Mouse (Mus musculus): ENCODE results near the gene Speg. TPM values are rescaled to one million over a fixed set of nuclear protein-coding genes. Genes with fewer than 3 reads are reported as not detected.

Gene Speg
- polyA plus RNA-seq, 1 experiment from 2014 or later: 15.6 TPM

GRCm38 (mm10) chr1:75398761-75399402, 23.8 kb downstream of the Speg start:
- H3K27ac ChIP-seq (replicated peaks; ENCODE audit: low read depth, low read length): 0 out of 2 replicates have a peak overlapping the region, but pooled peaks have one; percentile 26
- H3K36me3 ChIP-seq (ENCODE audit: control insufficient read depth, insufficient read depth, low read length): peaks cover 19% of the 10 kb centered on the region
- H3K27me3 ChIP-seq (ENCODE audit: control insufficient read depth, insufficient read depth, low read length): no peaks in the 10 kb centered on the region
- peak; percentile 85 for DNase-seq
- H3K4me1 ChIP-seq (ENCODE audit: control insufficient read depth, insufficient read depth, low read length): peaks cover 21% of the 10 kb centered on the region
- H3K4me2 ChIP-seq (ENCODE audit: low read length): no peak overlapping the region
- H3K9me3 ChIP-seq (ENCODE audit: control insufficient read depth, low read length): no peaks in the 10 kb centered on the region
- ATAC-seq (ENCODE audit: low FRiP score, low TSS enrichment): peak; percentile 48; the same call in 1 of the 2 replicates
- H3K9ac ChIP-seq (replicated peaks; ENCODE audit: low read length): no peak overlapping the region
- WGBS: 5% methylated on average over 9 of the region's 9 CpGs
- H3K4me3 ChIP-seq (replicated peaks; ENCODE audit: low read depth, low read length): no peak overlapping the region

DNA sequence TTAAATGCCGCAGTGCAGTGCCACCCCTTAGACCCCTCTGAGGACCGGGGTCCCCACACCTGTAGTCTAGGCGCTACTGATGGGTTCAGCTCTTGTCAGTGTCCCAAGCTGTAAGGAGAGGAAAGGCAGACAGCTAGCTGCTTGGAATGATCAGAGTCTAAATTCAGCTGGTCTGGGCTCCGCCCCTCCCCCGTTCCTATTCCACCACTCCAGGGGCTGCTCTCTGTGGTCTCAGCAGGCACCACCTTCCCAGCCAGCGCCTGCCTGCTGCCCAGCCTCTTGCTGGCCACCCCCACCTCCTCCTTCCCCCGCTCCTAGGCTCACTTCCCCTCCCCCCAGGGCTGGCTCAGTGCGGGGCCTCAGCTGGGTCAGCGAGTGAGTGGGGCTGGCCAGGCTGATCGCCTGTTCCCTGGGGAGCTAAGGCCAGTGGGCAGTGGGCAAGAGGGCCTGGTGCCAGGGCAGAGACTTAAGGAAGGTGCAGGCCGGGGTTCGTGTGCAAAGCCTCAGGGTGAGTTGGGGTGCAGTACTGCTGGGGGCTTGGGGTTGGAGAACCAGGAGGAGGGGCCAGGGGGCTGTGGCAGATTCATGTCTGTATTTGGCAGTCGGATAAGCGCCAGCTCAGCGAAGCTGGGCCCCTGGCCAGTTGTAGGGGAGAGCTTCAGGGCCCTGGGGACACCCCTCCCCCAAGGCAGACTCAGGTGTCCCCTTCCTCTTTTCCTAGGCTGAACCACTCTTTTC, 24.8 kb downstream of the Speg start:
- ATAC-seq (ENCODE audit: low FRiP score, low TSS enrichment): peak; percentile 73
- WGBS: 4% methylated on average over 14 of the region's 15 CpGs
- peaks cover 21% of the 10 kb centered on the region for H3K36me3 ChIP-seq (ENCODE audit: control insufficient read depth, insufficient read depth, low read length)

GRCm38 (mm10) chr1:75400493-75401115, 25.5 kb downstream of the Speg start:
- Histone ChIP-seq H3K4me1 (ENCODE audit: control insufficient read depth, insufficient read depth, low read length) (peaks cover 21% of the 10 kb centered on the region), H3K4me2 (ENCODE audit: low read length) (peak overlapping the region; percentile 37; the same call in 1 of the 2 replicates), H3K27me3 (ENCODE audit: control insufficient read depth, insufficient read depth, low read length) (no peaks in the 10 kb centered on the region), H3K9me3 (ENCODE audit: control insufficient read depth, low read length) (no peaks in the 10 kb centered on the region), H3K4me3 (replicated peaks; ENCODE audit: low read depth, low read length) (no peak overlapping the region), H3K36me3 (ENCODE audit: control insufficient read depth, insufficient read depth, low read length) (peaks cover 21% of the 10 kb centered on the region), H3K27ac (replicated peaks; ENCODE audit: low read depth, low read length) (no peak overlapping the region), H3K9ac (replicated peaks; ENCODE audit: low read length) (no peak overlapping the region)
- no peak for ATAC-seq (ENCODE audit: low FRiP score, low TSS enrichment)
- WGBS: 39% methylated on average over 6 of the region's 6 CpGs
- DNase-seq: no peak

More for the DNA sequence above, 24.8 kb downstream of the Speg start:
- H3K9me3 ChIP-seq (ENCODE audit: control insufficient read depth, low read length): no peaks in the 10 kb centered on the region
- H3K27ac ChIP-seq (replicated peaks; ENCODE audit: low read depth, low read length): peak overlapping the region; percentile 67
- no peaks in the 10 kb centered on the region for H3K27me3 ChIP-seq (ENCODE audit: control insufficient read depth, insufficient read depth, low read length)
- peak; percentile 73 for DNase-seq
- no peak overlapping the region; the same call in 1 of the 2 replicates for H3K9ac ChIP-seq (replicated peaks; ENCODE audit: low read length)
- peaks cover 21% of the 10 kb centered on the region for H3K4me1 ChIP-seq (ENCODE audit: control insufficient read depth, insufficient read depth, low read length)
- peak overlapping the region; percentile 37 for H3K4me2 ChIP-seq (ENCODE audit: low read length)
- H3K4me3 ChIP-seq (replicated peaks; ENCODE audit: low read depth, low read length): no peak overlapping the region

DNA sequence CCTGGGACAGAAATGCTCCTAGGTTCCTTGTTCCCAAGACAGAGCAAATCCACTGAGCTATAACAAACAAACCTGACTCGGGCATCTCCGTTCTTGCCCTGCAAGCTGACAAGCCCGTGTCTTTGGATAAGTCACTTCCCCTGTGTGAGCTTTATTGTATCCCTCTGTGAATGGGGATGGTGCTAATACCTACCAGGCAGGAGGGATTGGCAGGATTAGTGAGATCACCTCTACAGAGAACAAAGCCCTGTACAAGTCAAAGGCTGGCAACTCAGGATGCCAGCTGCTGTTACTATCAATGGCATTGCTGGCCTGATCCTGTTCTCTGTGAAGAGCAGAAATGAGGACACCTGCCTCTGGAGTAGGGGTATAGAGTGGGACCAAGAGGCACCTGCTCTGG, 30.4 kb downstream of the Speg start:
- ATAC-seq (ENCODE audit: low FRiP score, low TSS enrichment) (no peak), DNase-seq (no peak)
- no peaks in the 10 kb centered on the region for H3K9me3 ChIP-seq (ENCODE audit: control insufficient read depth, low read length)
- H3K4me2 ChIP-seq (ENCODE audit: low read length): no peak overlapping the region
- H3K27ac ChIP-seq (replicated peaks; ENCODE audit: low read depth, low read length): no peak overlapping the region
- peaks cover 45% of the 10 kb centered on the region for H3K36me3 ChIP-seq (ENCODE audit: control insufficient read depth, insufficient read depth, low read length)
- H3K4me1 ChIP-seq (ENCODE audit: control insufficient read depth, insufficient read depth, low read length): peaks cover 2% of the 10 kb centered on the region; the same call in 1 of the 2 replicates
- H3K4me3 ChIP-seq (replicated peaks; ENCODE audit: low read depth, low read length): no peak overlapping the region
- 48% methylated on average over 3 of the region's 3 CpGs for WGBS
- no peak overlapping the region for H3K9ac ChIP-seq (replicated peaks; ENCODE audit: low read length)
- H3K27me3 ChIP-seq (ENCODE audit: control insufficient read depth, insufficient read depth, low read length): no peaks in the 10 kb centered on the region

DNA sequence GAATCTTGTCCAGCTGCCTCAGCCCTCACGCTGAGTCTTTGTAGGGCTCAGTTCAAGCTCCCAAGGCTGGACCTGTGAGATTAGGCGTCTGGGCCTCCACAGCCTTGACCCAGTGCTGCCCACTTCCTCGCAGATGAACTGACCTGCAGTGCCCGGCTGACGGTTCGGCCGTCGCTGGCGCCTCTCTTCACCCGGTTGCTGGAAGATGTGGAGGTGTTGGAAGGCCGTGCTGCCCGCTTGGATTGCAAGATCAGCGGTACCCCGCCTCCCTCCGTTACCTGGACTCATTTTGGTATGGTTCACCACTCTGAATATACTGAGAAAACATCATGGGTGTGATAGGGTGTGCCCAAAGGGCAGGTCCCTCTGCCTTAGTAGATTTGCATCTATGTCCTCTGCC, 31.1 kb downstream of the Speg start:
- 92% methylated on average over 15 of the region's 15 CpGs for WGBS
- Histone ChIP-seq H3K4me1 (ENCODE audit: control insufficient read depth, insufficient read depth, low read length) (no peaks in the 10 kb centered on the region), H3K9me3 (ENCODE audit: control insufficient read depth, low read length) (no peaks in the 10 kb centered on the region), H3K9ac (replicated peaks; ENCODE audit: low read length) (no peak overlapping the region), H3K4me2 (ENCODE audit: low read length) (no peak overlapping the region), H3K27ac (replicated peaks; ENCODE audit: low read depth, low read length) (no peak overlapping the region), H3K4me3 (replicated peaks; ENCODE audit: low read depth, low read length) (no peak overlapping the region), H3K27me3 (ENCODE audit: control insufficient read depth, insufficient read depth, low read length) (no peaks in the 10 kb centered on the region), H3K36me3 (ENCODE audit: control insufficient read depth, insufficient read depth, low read length) (peaks cover 45% of the 10 kb centered on the region)
- no peak for ATAC-seq (ENCODE audit: low FRiP score, low TSS enrichment)
- no peak for DNase-seq

DNA sequence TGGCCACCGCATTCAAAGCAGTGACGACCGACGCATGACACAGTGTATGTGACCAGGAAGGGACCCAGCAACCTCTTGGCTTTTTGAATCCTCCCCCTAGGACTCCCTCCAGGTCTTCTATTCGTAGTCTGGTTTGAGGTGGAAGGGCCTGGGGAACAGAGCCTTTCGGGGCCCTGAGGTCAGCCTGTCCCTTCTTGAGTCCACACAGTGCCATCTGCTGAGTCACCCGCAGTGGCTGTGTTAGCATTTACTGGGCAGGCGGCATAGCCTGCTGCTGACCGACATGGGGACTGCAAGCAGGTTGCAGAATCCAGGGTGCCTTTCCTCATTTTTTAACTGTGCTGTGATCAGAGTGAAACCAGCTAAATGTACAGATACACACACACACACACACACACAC, 32.0 kb downstream of the Speg start:
- Histone ChIP-seq H3K9ac (replicated peaks; ENCODE audit: low read length) (no peak overlapping the region), H3K4me3 (replicated peaks; ENCODE audit: low read depth, low read length) (no peak overlapping the region), H3K4me2 (ENCODE audit: low read length) (no peak overlapping the region), H3K27me3 (ENCODE audit: control insufficient read depth, insufficient read depth, low read length) (no peaks in the 10 kb centered on the region), H3K27ac (replicated peaks; ENCODE audit: low read depth, low read length) (no peak overlapping the region), H3K4me1 (ENCODE audit: control insufficient read depth, insufficient read depth, low read length) (no peaks in the 10 kb centered on the region), H3K9me3 (ENCODE audit: control insufficient read depth, low read length) (no peaks in the 10 kb centered on the region), H3K36me3 (ENCODE audit: control insufficient read depth, insufficient read depth, low read length) (peaks cover 36% of the 10 kb centered on the region)
- ATAC-seq (ENCODE audit: low FRiP score, low TSS enrichment) (no peak), DNase-seq (no peak)
- 95% methylated on average over 9 of the region's 9 CpGs for WGBS

DNA sequence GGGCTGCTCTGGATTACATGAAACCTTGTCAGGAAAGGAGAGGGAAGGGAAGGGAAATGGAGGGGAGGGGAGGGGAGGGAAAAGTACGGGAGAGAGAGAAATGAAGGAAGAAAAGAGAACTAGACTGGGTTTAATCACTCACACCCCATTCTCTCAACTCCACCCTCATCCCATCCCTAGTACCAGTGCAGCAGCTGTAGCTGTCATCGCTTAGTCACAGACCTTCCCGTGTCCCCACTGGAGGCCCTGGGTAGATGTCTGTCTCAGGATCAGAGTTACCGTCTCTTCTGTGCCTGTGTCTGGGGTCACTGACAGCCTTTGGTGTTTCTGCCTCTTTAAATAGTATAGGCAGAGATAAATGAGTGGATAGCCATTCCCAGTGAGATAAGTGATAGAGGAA, 33.1 kb downstream of the Speg start:
- H3K4me3 ChIP-seq (replicated peaks; ENCODE audit: low read depth, low read length): no peak overlapping the region
- no peak overlapping the region for H3K27ac ChIP-seq (replicated peaks; ENCODE audit: low read depth, low read length)
- DNase-seq (no peak), ATAC-seq (ENCODE audit: low FRiP score, low TSS enrichment) (no peak)
- no peaks in the 10 kb centered on the region for H3K4me1 ChIP-seq (ENCODE audit: control insufficient read depth, insufficient read depth, low read length)
- H3K9me3 ChIP-seq (ENCODE audit: control insufficient read depth, low read length): no peaks in the 10 kb centered on the region
- H3K4me2 ChIP-seq (ENCODE audit: low read length): no peak overlapping the region
- H3K27me3 ChIP-seq (ENCODE audit: control insufficient read depth, insufficient read depth, low read length): no peaks in the 10 kb centered on the region
- 82% methylated on average over 4 of the region's 4 CpGs for WGBS
- no peak overlapping the region for H3K9ac ChIP-seq (replicated peaks; ENCODE audit: low read length)
- H3K36me3 ChIP-seq (ENCODE audit: control insufficient read depth, insufficient read depth, low read length): peaks cover 28% of the 10 kb centered on the region

- no peak overlapping the region for H3K27ac ChIP-seq (replicated peaks; ENCODE audit: low read depth, low read length)
- ATAC-seq (ENCODE audit: low FRiP score, low TSS enrichment) (no peak), DNase-seq (no peak)
- H3K4me1 ChIP-seq (ENCODE audit: control insufficient read depth, insufficient read depth, low read length): no peaks in the 10 kb centered on the region
- no peaks in the 10 kb centered on the region for H3K27me3 ChIP-seq (ENCODE audit: control insufficient read depth, insufficient read depth, low read length)
- H3K9me3 ChIP-seq (ENCODE audit: control insufficient read depth, low read length): no peaks in the 10 kb centered on the region
- H3K4me2 ChIP-seq (ENCODE audit: low read length): no peak overlapping the region
- peaks cover 24% of the 10 kb centered on the region for H3K36me3 ChIP-seq (ENCODE audit: control insufficient read depth, insufficient read depth, low read length)
- H3K9ac ChIP-seq (replicated peaks; ENCODE audit: low read length): no peak overlapping the region
- no peak overlapping the region for H3K4me3 ChIP-seq (replicated peaks; ENCODE audit: low read depth, low read length)
- WGBS: 94% methylated on average over 7 of the region's 7 CpGs
Measured at GRCm38 (mm10) chr1:75409950-75410349, 34.9 kb downstream of the Speg start.

All from midbrain, embryonic 14.5 days (tissue).